Mouse (Mus musculus): ENCODE results near the gene Olfr828. TPM values are rescaled to one million over a fixed set of nuclear protein-coding genes. Genes with fewer than 3 reads are reported as not detected.

Gene Olfr828
- total and polyA plus RNA-seq, 3 experiments: not detected

DNA sequence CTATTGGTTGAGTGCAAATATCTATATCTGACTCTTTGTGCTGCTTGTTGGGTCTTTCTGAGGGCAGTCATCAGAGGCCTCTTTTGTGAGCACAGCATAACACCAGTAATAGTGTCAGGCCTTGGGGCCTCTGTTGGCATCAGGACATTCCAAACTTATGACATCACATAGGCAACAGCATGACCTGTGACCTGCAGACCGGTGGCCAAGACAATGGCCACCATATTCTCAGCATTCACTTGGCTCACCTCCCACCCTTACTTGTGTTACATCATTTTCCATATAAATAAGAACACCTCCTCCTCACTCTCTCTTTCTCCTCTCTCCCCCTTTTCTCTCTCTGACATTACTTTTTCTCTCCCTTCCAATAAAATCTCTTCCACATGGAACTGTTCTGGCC is 40.3 kb downstream of the Olfr828 start:
- dilution Hi-C loops (cut with MboI; ENCODE audit: extremely low pct_ligation_motif_present, extremely low pct_unique_long_range_greater_than_20kb, low sequenced_read_pairs): no loop called here
- DNase-seq (ENCODE audit: extremely low read depth): no peak
- in situ Hi-C loops (cut with MboI; ENCODE audit: low pct_ligation_motif_present, low pct_unique_long_range_greater_than_20kb, low sequenced_read_pairs): no loop called here

More for the DNA sequence above, 40.3 kb downstream of the Olfr828 start:
- no peak for TF ChIP-seq E2F4 (IDR thresholded peaks at IDR 0.05; ENCODE audit: insufficient replicate concordance, low read depth, low read length)
- no peak for TF ChIP-seq GABPA (IDR thresholded peaks at IDR 0.05; ENCODE audit: insufficient replicate concordance, low read depth, low read length)
- H3K36me3 ChIP-seq (replicated peaks in 1 of 2; ENCODE audit: control insufficient read depth in 1 of 2, insufficient read depth in 1 of 2, low read length in 1 of 2): no peaks in the 10 kb centered on the region
- no peaks in the 10 kb centered on the region for H3K27me3 ChIP-seq (replicated peaks)
- H3K9me3 ChIP-seq (replicated peaks; ENCODE audit: low read length): no peaks in the 10 kb centered on the region
- no peak overlapping the region for H3K4me2 ChIP-seq (ENCODE audit: insufficient read depth, low read depth, poor library complexity, severe bottlenecking)
- no peaks in the 10 kb centered on the region for H3K79me2 ChIP-seq (replicated peaks; ENCODE audit: control insufficient read depth, extremely low read depth, insufficient read depth, poor library complexity, severe bottlenecking)
- H3K9ac ChIP-seq (ENCODE audit: insufficient read depth, low read depth): no peak overlapping the region
- H3K4me3 ChIP-seq (replicated peaks in 1 of 3; ENCODE audit: low read depth in 2 of 3, low read length in 2 of 3, poor library complexity in 1 of 3): no peak overlapping the region
- H3K27ac ChIP-seq (ENCODE audit: insufficient read depth, low read depth): no peak overlapping the region
- no peaks in the 10 kb centered on the region for H3K4me1 ChIP-seq (ENCODE audit: control insufficient read depth in 1 of 2, insufficient read depth in 2 of 2)

Other genes with a start within 250 kb of the Olfr828 start
- gene Muc16, start 145.0 kb downstream of the Olfr828 start, total RNA-seq (2012; rRNA removed): not detected in 2 replicates
- not detected in 2 replicates for gene Muc16, start 145.0 kb downstream of the Olfr828 start, total RNA-seq (2014; rRNA removed)
- not detected in 2 replicates for gene Muc16, start 145.0 kb downstream of the Olfr828 start, polyA plus RNA-seq (2012; ENCODE audit: insufficient read length, low read depth)
- gene Olfr24, start 55.5 kb downstream of the Olfr828 start, total RNA-seq (2012; rRNA removed): not detected in 2 replicates
- not detected in 2 replicates for gene Olfr24, start 55.5 kb downstream of the Olfr828 start, total RNA-seq (2014; rRNA removed)
- gene Olfr24, start 55.5 kb downstream of the Olfr828 start, polyA plus RNA-seq (2012; ENCODE audit: insufficient read length, low read depth): not detected in 2 replicates
- not detected in 2 replicates for gene Olfr829, start 35.4 kb upstream of the Olfr828 start, total RNA-seq (2012; rRNA removed)
- gene Olfr829, start 35.4 kb upstream of the Olfr828 start, total RNA-seq (2014; rRNA removed): not detected in 2 replicates
- gene Olfr829, start 35.4 kb upstream of the Olfr828 start, polyA plus RNA-seq (2012; ENCODE audit: insufficient read length, low read depth): not detected in 2 replicates
- not detected in 2 replicates for gene Olfr830, start 55.2 kb upstream of the Olfr828 start, total RNA-seq (2012; rRNA removed)
- not detected in 2 replicates for gene Olfr830, start 55.2 kb upstream of the Olfr828 start, total RNA-seq (2014; rRNA removed)
- not detected in 2 replicates for gene Olfr830, start 55.2 kb upstream of the Olfr828 start, polyA plus RNA-seq (2012; ENCODE audit: insufficient read length, low read depth)
- not detected in 2 replicates for gene Olfr832, start 117.6 kb upstream of the Olfr828 start, total RNA-seq (2012; rRNA removed)
- gene Olfr832, start 117.6 kb upstream of the Olfr828 start, total RNA-seq (2014; rRNA removed): not detected in 2 replicates
- gene Olfr832, start 117.6 kb upstream of the Olfr828 start, polyA plus RNA-seq (2012; ENCODE audit: insufficient read length, low read depth): not detected in 2 replicates
- not detected in 2 replicates for gene Olfr834, start 168.5 kb upstream of the Olfr828 start, total RNA-seq (2012; rRNA removed)
- gene Olfr834, start 168.5 kb upstream of the Olfr828 start, total RNA-seq (2014; rRNA removed): not detected in 2 replicates
- not detected in 2 replicates for gene Olfr834, start 168.5 kb upstream of the Olfr828 start, polyA plus RNA-seq (2012; ENCODE audit: insufficient read length, low read depth)
- gene Olfr835, start 213.2 kb upstream of the Olfr828 start, total RNA-seq (2012; rRNA removed): not detected in 2 replicates
- not detected in 2 replicates for gene Olfr835, start 213.2 kb upstream of the Olfr828 start, total RNA-seq (2014; rRNA removed)
- not detected in 2 replicates for gene Olfr835, start 213.2 kb upstream of the Olfr828 start, polyA plus RNA-seq (2012; ENCODE audit: insufficient read length, low read depth)

Measured in CH12.LX (cell line).